Mouse (Mus musculus) heart, embryonic 13.5 days (tissue): Measurements from ENCODE around the gene Cflar. TPM values are rescaled to one million over a fixed set of nuclear protein-coding genes. Genes with fewer than 3 reads are reported as not detected.
A peak's percentile ranks its signal among the peaks of the same experiment; 100 is the strongest.
"Not testable (repeated sequence)": the region's sequence is repeated elsewhere in the genome, so short reads cannot be mapped to it uniquely, and the experiment has no call there.

ENCODE experiments used
- ATAC-seq: fragments of 200-750 bp; cut with Nextera tagmentation; 2 replicates; pipeline ENCODE4 v1.8.0; 2017; ENCODE audit warnings: moderate TSS enrichment; ENCODE audit not compliant: insufficient number of reproducible peaks, low FRiP score, low TSS enrichment; ENCODE audit errors: extremely low read depth
- H3K27ac ChIP-seq: fragments of 300-500 bp; sonication (generic); replicated peaks from 2 replicates; pipeline ENCODE4 v1.5.1; 2015; ENCODE audit warnings: moderate library complexity, mild to moderate bottlenecking, inconsistent platforms
- H3K27me3 ChIP-seq: fragments of 300-500 bp; sonication (generic); replicated peaks from 2 replicates; pipeline ENCODE4 v1.6.1; 2015; ENCODE audit warnings: mild to moderate bottlenecking, inconsistent platforms
- H3K36me3 ChIP-seq: fragments of 300-500 bp; sonication (generic); 2 replicates; pipeline ENCODE4 v1.6.1; 2015; ENCODE audit warnings: mild to moderate bottlenecking, inconsistent platforms
- H3K4me1 ChIP-seq: fragments of 300-500 bp; sonication (generic); 2 replicates; pipeline ENCODE4 v1.6.1; 2015; ENCODE audit warnings: inconsistent platforms
- H3K4me2 ChIP-seq: fragments of 300-500 bp; sonication (generic); 2 replicates; pipeline ENCODE4 v1.6.1; 2015; ENCODE audit warnings: inconsistent platforms, mild to moderate bottlenecking, moderate library complexity
- H3K4me3 ChIP-seq: fragments of 300-500 bp; sonication (generic); 2 replicates; pipeline ENCODE4 v1.5.1; 2015; ENCODE audit warnings: moderate library complexity, mild to moderate bottlenecking, inconsistent platforms
- H3K9ac ChIP-seq: fragments of 300-500 bp; sonication (generic); 2 replicates; pipeline ENCODE4 v1.6.1; 2015; ENCODE audit warnings: inconsistent platforms, mild to moderate bottlenecking, moderate library complexity
- H3K9me3 ChIP-seq: fragments of 300-500 bp; sonication (generic); 2 replicates; pipeline ENCODE4 v1.6.1; 2016; ENCODE audit warnings: inconsistent platforms
- WGBS: fragments of 180-500 bp; shearing (Covaris S2); methylation state at CpG from one replicate; pipeline ENCODE4 v1.1.7; 2015; ENCODE audit warnings: mixed read lengths; 5-methylcytosine and 5-hydroxymethylcytosine counted together
- polyA plus RNA-seq: library from polyadenylated mRNA; unstranded; fragments of >200 nt; fragmentation: Nextera tagmentation; extraction: Ambion mirVana; gene quantifications from 2 replicates; pipeline ENCODE4 v1.2.1, GENCODE M21; 2015

Cflar gene
- 29.2 and 40.0 TPM in 2 replicates for polyA plus RNA-seq

GRCm38 (mm10) chr1:58711365-58712016, at the start of gene Cflar:
TSS of gene Cflar (plus strand) at chr1:58711508.
- peak; percentile 69 for ATAC-seq
- 0% methylated on average over 45 of the region's 45 CpGs for WGBS
- Histone ChIP-seq H3K9me3 (no peaks in the 10 kb centered on the region), H3K4me3 (peak within 1 kb of the TSS; percentile 78), H3K27me3 (no peaks in the 10 kb centered on the region), H3K36me3 (peaks cover 24% of the 10 kb centered on the region), H3K9ac (peak within 1 kb of the TSS; percentile 88), H3K27ac (peak within 1 kb of the TSS; percentile 99), H3K4me2 (peak within 1 kb of the TSS; percentile 85), H3K4me1 (peaks cover 36% of the 10 kb centered on the region)

GRCm38 (mm10) chr1:58662671-58663070, 48.6 kb upstream of the Cflar start:
- H3K27ac ChIP-seq, result not testable (repeated sequence)

GRCm38 (mm10) chr1:58663365-58663764, 47.9 kb upstream of the Cflar start:
- H3K4me2 ChIP-seq, H3K36me3 ChIP-seq, H3K27me3 ChIP-seq, ATAC-seq, H3K27ac ChIP-seq, H3K4me3 ChIP-seq, H3K9me3 ChIP-seq, H3K4me1 ChIP-seq, H3K9ac ChIP-seq: not testable (repeated sequence)
- WGBS, result 77% methylated on average over 3 of the region's 3 CpGs

More at GRCm38 (mm10) chr1:58662671-58663070, 48.6 kb upstream of the Cflar start:
- not testable (repeated sequence) for H3K4me2 ChIP-seq, H3K27me3 ChIP-seq, H3K9ac ChIP-seq, H3K4me3 ChIP-seq, H3K36me3 ChIP-seq, H3K4me1 ChIP-seq, ATAC-seq, H3K9me3 ChIP-seq
- 89% methylated on average over 5 of the region's 5 CpGs for WGBS

- H3K36me3 ChIP-seq, result no peaks in the 10 kb centered on the region
- no peak for ATAC-seq
- no peaks in the 10 kb centered on the region for H3K9me3 ChIP-seq
- H3K4me2 ChIP-seq, result no peak overlapping the region
- no peaks in the 10 kb centered on the region for H3K4me1 ChIP-seq
- WGBS, result 70% methylated on average over 5 of the region's 5 CpGs
- H3K27me3 ChIP-seq, result no peaks in the 10 kb centered on the region
- H3K4me3 ChIP-seq, result no peak overlapping the region
- H3K27ac ChIP-seq, result no peak overlapping the region
- H3K9ac ChIP-seq, result no peak overlapping the region
Observed at GRCm38 (mm10) chr1:58668191-58668590, 43.1 kb upstream of the Cflar start.

GRCm38 (mm10) chr1:58669635-58670034, 41.7 kb upstream of the Cflar start:
- 66% methylated on average over 3 of the region's 3 CpGs for WGBS
- not testable (repeated sequence) for H3K27me3 ChIP-seq, H3K4me1 ChIP-seq, H3K9me3 ChIP-seq, H3K4me2 ChIP-seq, H3K9ac ChIP-seq, ATAC-seq, H3K36me3 ChIP-seq, H3K27ac ChIP-seq, H3K4me3 ChIP-seq

GRCm38 (mm10) chr1:58672116-58672515, 39.2 kb upstream of the Cflar start:
- Histone ChIP-seq H3K27ac (no peak overlapping the region), H3K4me3 (no peak overlapping the region), H3K4me2 (no peak overlapping the region), H3K9me3 (no peaks in the 10 kb centered on the region; the same call in 1 of the 2 replicates), H3K4me1 (no peaks in the 10 kb centered on the region), H3K27me3 (no peaks in the 10 kb centered on the region), H3K36me3 (no peaks in the 10 kb centered on the region), H3K9ac (no peak overlapping the region)
- no peak for ATAC-seq
- WGBS, result 70% methylated on average over 2 of the region's 2 CpGs

GRCm38 (mm10) chr1:58675011-58675410, 36.3 kb upstream of the Cflar start:
- Histone ChIP-seq H3K27ac (no peak overlapping the region), H3K9ac (no peak overlapping the region), H3K4me1 (peaks cover 6% of the 10 kb centered on the region; the same call in 1 of the 2 replicates), H3K27me3 (no peaks in the 10 kb centered on the region), H3K4me3 (no peak overlapping the region), H3K9me3 (no peaks in the 10 kb centered on the region; the same call in 1 of the 2 replicates), H3K36me3 (no peaks in the 10 kb centered on the region), H3K4me2 (no peak overlapping the region)
- ATAC-seq, result no peak
- WGBS, result 77% methylated on average over 3 of the region's 3 CpGs

GRCm38 (mm10) chr1:58677575-58677974, 33.7 kb upstream of the Cflar start:
- H3K4me2 ChIP-seq, result no peak overlapping the region
- peaks cover 6% of the 10 kb centered on the region; the same call in 1 of the 2 replicates for H3K4me1 ChIP-seq
- no peak overlapping the region for H3K27ac ChIP-seq
- H3K9ac ChIP-seq, result no peak overlapping the region
- no peak overlapping the region for H3K4me3 ChIP-seq
- no peaks in the 10 kb centered on the region for H3K27me3 ChIP-seq
- 85% methylated on average over 1 of the region's 1 CpGs for WGBS
- ATAC-seq, result no peak
- no peaks in the 10 kb centered on the region for H3K36me3 ChIP-seq
- H3K9me3 ChIP-seq, result no peaks in the 10 kb centered on the region; the same call in 1 of the 2 replicates

- H3K4me1 ChIP-seq, H3K27me3 ChIP-seq, H3K36me3 ChIP-seq, H3K4me2 ChIP-seq, ATAC-seq, H3K4me3 ChIP-seq, H3K27ac ChIP-seq, H3K9ac ChIP-seq, H3K9me3 ChIP-seq: not testable (repeated sequence)
- 30% methylated on average over 5 of the region's 5 CpGs for WGBS
Observed at GRCm38 (mm10) chr1:58678412-58678811, 32.9 kb upstream of the Cflar start.

- Histone ChIP-seq H3K9me3 (peaks cover 4% of the 10 kb centered on the region; the same call in 1 of the 2 replicates), H3K27ac (no peak overlapping the region), H3K9ac (no peak overlapping the region), H3K4me2 (no peak overlapping the region), H3K4me3 (no peak overlapping the region), H3K27me3 (no peaks in the 10 kb centered on the region), H3K36me3 (no peaks in the 10 kb centered on the region), H3K4me1 (no peaks in the 10 kb centered on the region)
- 94% methylated on average over 1 of the region's 1 CpGs for WGBS
- ATAC-seq, result no peak
Observed at GRCm38 (mm10) chr1:58689426-58689825, 21.9 kb upstream of the Cflar start.

- H3K27me3 ChIP-seq, result no peaks in the 10 kb centered on the region
- H3K36me3 ChIP-seq, result no peaks in the 10 kb centered on the region
- H3K27ac ChIP-seq, result no peak overlapping the region
- peaks cover 4% of the 10 kb centered on the region; the same call in 1 of the 2 replicates for H3K9me3 ChIP-seq
- no peak for ATAC-seq
- 63% methylated on average over 6 of the region's 6 CpGs for WGBS
- no peak overlapping the region for H3K9ac ChIP-seq
- no peak overlapping the region for H3K4me2 ChIP-seq
- no peak overlapping the region for H3K4me3 ChIP-seq
- H3K4me1 ChIP-seq, result no peaks in the 10 kb centered on the region
Observed at GRCm38 (mm10) chr1:58690006-58690744, 21.1 kb upstream of the Cflar start.
